Mouse (Mus musculus): ENCODE results near the gene Dlg1. TPM values are rescaled to one million over a fixed set of nuclear protein-coding genes. Genes with fewer than 3 reads are reported as not detected.
A peak's percentile ranks its signal among the peaks of the same experiment; 100 is the strongest.

Gene Dlg1
- polyA plus RNA-seq, 1 experiment from 2014 or later, result 31.3 TPM

- Histone ChIP-seq H3K27me3 (peaks cover 3% of the 10 kb centered on the region; the same call in 1 of the 2 replicates), H3K27ac (no peak overlapping the region), H3K4me2 (no peak overlapping the region), H3K4me3 (replicated peaks) (no peak overlapping the region), H3K9ac (no peak overlapping the region), H3K36me3 (peaks cover 41% of the 10 kb centered on the region), H3K4me1 (peaks cover 6% of the 10 kb centered on the region), H3K9me3 (replicated peaks) (no peaks in the 10 kb centered on the region)
- no peak for ATAC-seq (replicated peaks; ENCODE audit: low FRiP score)
- WGBS, result 87% methylated on average over 4 of the region's 4 CpGs
Observed at GRCm38 (mm10) chr16:31875391-31875790, 212.1 kb downstream of the Dlg1 start.

DNA sequence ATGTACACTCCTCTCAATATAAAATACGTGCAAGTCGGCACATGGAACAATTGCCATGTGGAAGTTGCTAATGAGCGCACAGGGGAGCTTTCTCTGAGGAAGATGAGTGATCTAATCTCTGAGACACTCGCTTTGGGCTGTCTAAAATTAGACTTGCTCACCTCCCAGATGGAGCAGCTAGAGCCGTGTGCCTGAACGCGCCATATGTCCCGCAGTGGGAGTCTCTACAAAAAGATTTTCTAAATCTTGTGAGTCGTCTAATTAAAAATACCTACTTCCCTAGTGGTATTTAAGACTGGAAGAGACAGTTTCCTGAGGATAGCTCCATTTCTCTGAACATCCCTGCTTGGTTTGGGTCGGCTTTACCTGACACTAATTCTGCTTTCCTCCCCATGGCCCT, 213.1 kb downstream of the Dlg1 start:
- no peak overlapping the region for H3K9ac ChIP-seq
- H3K27me3 ChIP-seq, result peaks cover 3% of the 10 kb centered on the region; the same call in 1 of the 2 replicates
- H3K4me2 ChIP-seq, result no peak overlapping the region
- H3K36me3 ChIP-seq, result peaks cover 31% of the 10 kb centered on the region
- H3K4me1 ChIP-seq, result peaks cover 6% of the 10 kb centered on the region
- no peak for ATAC-seq (replicated peaks; ENCODE audit: low FRiP score)
- H3K27ac ChIP-seq, result no peak overlapping the region
- H3K4me3 ChIP-seq (replicated peaks), result no peak overlapping the region
- 82% methylated on average over 10 of the region's 10 CpGs for WGBS
- H3K9me3 ChIP-seq (replicated peaks), result no peaks in the 10 kb centered on the region

GRCm38 (mm10) chr16:31878052-31878451, 214.8 kb downstream of the Dlg1 start:
- WGBS, result 40% methylated on average over 6 of the region's 6 CpGs

GRCm38 (mm10) chr16:31878573-31879257, 215.5 kb downstream of the Dlg1 start, which contains the start of gene Meltf:
Gene Meltf, plus strand, starts transcription at chr16:31878810.
- H3K9ac ChIP-seq, result no peak within 1 kb of the TSS

More at GRCm38 (mm10) chr16:31878052-31878451, 214.8 kb downstream of the Dlg1 start:
- no peak overlapping the region for H3K4me2 ChIP-seq
- H3K27me3 ChIP-seq, result peaks cover 5% of the 10 kb centered on the region; the same call in 1 of the 2 replicates
- H3K9ac ChIP-seq, result no peak overlapping the region
- no peak overlapping the region for H3K4me3 ChIP-seq (replicated peaks)
- no peaks in the 10 kb centered on the region for H3K9me3 ChIP-seq (replicated peaks)
- no peak overlapping the region for H3K27ac ChIP-seq
- peaks cover 11% of the 10 kb centered on the region for H3K4me1 ChIP-seq
- ATAC-seq (replicated peaks; ENCODE audit: low FRiP score), result no peak
- H3K36me3 ChIP-seq, result peaks cover 22% of the 10 kb centered on the region

GRCm38 (mm10) chr16:31880146-31880840, 217.1 kb downstream of the Dlg1 start:
- no peak overlapping the region for H3K4me3 ChIP-seq (replicated peaks)
- H3K27me3 ChIP-seq, result peaks cover 9% of the 10 kb centered on the region; the same call in 1 of the 2 replicates
- H3K27ac ChIP-seq, result no peak overlapping the region
- no peak overlapping the region for H3K9ac ChIP-seq
- no peaks in the 10 kb centered on the region for H3K9me3 ChIP-seq (replicated peaks)
- H3K36me3 ChIP-seq, result 0 out of 2 replicates have a peak, but pooled peaks cover under 1% of the 10 kb centered on the region
- WGBS, result 74% methylated on average over 8 of the region's 8 CpGs
- H3K4me1 ChIP-seq, result peaks cover 27% of the 10 kb centered on the region
- no peak for ATAC-seq (replicated peaks; ENCODE audit: low FRiP score)
- no peak overlapping the region for H3K4me2 ChIP-seq

More at GRCm38 (mm10) chr16:31878573-31879257, 215.5 kb downstream of the Dlg1 start, which contains the start of gene Meltf:
- Histone ChIP-seq H3K27me3 (peaks cover 5% of the 10 kb centered on the region; the same call in 1 of the 2 replicates), H3K36me3 (peaks cover 16% of the 10 kb centered on the region), H3K9me3 (replicated peaks) (no peaks in the 10 kb centered on the region), H3K27ac (no peak within 1 kb of the TSS), H3K4me3 (replicated peaks) (no peak within 1 kb of the TSS), H3K4me1 (peaks cover 17% of the 10 kb centered on the region), H3K4me2 (peak within 1 kb of the TSS; percentile 48)
- 31% methylated on average over 21 of the region's 21 CpGs for WGBS
- ATAC-seq (replicated peaks; ENCODE audit: low FRiP score), result peak; percentile 79

DNA sequence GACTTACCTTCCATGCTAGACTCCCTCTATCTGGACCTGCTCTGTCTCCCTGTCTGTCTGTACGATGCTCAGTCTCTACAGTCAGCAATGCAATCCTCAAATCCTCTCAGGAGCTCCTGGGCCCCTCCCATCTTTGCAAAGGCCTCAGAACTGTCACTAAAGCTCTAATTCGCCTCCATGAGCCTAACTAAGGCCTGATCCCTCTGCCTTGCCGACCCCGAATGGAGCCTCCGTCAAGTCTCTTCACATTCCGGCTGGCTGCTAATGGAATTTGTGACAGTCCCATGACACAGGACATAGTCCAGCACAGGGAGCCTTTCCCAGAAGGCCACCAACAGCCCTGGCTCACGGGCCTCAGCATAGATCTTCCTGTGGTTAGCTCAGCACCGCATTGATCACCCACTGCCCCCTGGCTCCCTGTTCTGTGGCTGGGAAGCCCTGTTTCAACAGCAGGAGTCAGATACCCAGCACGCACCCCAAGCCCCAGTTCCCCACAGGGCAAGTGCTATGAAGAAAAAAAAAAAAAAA, 219.2 kb downstream of the Dlg1 start:
- ATAC-seq (replicated peaks; ENCODE audit: low FRiP score), result no peak
- peaks cover 27% of the 10 kb centered on the region for H3K4me1 ChIP-seq
- H3K27ac ChIP-seq, result no peak overlapping the region
- peaks cover 9% of the 10 kb centered on the region; the same call in 1 of the 2 replicates for H3K27me3 ChIP-seq
- no peak overlapping the region for H3K9ac ChIP-seq
- 74% methylated on average over 9 of the region's 9 CpGs for WGBS
- no peak overlapping the region for H3K4me2 ChIP-seq
- H3K4me3 ChIP-seq (replicated peaks), result no peak overlapping the region
- no peaks in the 10 kb centered on the region for H3K9me3 ChIP-seq (replicated peaks)
- H3K36me3 ChIP-seq, result no peaks in the 10 kb centered on the region

DNA sequence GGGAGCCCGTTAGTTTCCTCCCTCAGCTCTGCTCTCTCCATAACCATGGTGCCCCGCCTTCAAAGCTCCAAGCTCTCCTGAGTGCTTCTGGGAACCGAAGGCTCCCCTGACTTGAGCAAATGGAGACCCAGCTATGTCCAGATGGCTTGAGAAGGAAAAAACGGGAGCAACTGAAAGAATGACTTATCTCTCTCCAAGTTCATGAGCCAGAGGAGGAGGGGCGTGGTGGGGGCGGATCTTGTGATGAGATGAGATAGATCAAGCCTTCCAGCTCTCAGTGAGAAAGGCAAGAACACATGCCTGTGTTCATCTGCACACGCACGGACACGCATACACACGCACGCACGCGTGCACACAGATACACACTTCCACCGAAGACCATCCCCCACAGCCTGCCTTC, 220.1 kb downstream of the Dlg1 start:
- Histone ChIP-seq H3K9ac (no peak overlapping the region), H3K9me3 (replicated peaks) (no peaks in the 10 kb centered on the region), H3K4me1 (peaks cover 27% of the 10 kb centered on the region), H3K27me3 (peaks cover 9% of the 10 kb centered on the region; the same call in 1 of the 2 replicates), H3K36me3 (no peaks in the 10 kb centered on the region), H3K4me3 (replicated peaks) (no peak overlapping the region), H3K27ac (no peak overlapping the region), H3K4me2 (peak overlapping the region; percentile 51)
- no peak for ATAC-seq (replicated peaks; ENCODE audit: low FRiP score)
- 64% methylated on average over 14 of the region's 14 CpGs for WGBS

- H3K4me3 ChIP-seq (replicated peaks), result no peak overlapping the region; the same call in 1 of the 2 replicates
- no peaks in the 10 kb centered on the region for H3K36me3 ChIP-seq
- WGBS, result 15% methylated on average over 6 of the region's 6 CpGs
- H3K27me3 ChIP-seq, result peaks cover 9% of the 10 kb centered on the region; the same call in 1 of the 2 replicates
- ATAC-seq (replicated peaks; ENCODE audit: low FRiP score), result peak; percentile 54
- H3K4me2 ChIP-seq, result peak overlapping the region; percentile 51
- no peak overlapping the region for H3K27ac ChIP-seq
- no peaks in the 10 kb centered on the region for H3K9me3 ChIP-seq (replicated peaks)
- H3K4me1 ChIP-seq, result peaks cover 22% of the 10 kb centered on the region
- H3K9ac ChIP-seq, result no peak overlapping the region
Observed at GRCm38 (mm10) chr16:31883902-31884301, 220.7 kb downstream of the Dlg1 start.

DNA sequence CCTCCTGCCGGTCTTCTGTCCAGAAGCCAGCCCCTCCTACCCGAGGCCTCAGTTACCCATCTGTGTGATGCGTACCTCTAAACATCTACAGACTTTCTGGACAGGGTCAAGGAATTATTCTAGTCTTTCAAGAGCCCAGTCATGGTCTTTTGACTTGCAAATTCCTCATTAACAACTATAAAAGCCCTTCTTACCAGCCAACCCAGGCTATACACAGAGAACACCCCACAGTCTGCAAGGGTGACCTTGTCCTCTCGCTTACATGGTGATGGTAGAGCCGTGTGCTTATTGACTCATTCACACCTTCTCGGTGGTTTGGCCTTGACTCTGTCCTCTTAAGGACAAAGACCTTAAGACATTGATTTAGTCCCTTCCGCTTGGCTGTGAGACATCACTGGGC, 227.7 kb downstream of the Dlg1 start:
- 78% methylated on average over 7 of the region's 7 CpGs for WGBS

DNA sequence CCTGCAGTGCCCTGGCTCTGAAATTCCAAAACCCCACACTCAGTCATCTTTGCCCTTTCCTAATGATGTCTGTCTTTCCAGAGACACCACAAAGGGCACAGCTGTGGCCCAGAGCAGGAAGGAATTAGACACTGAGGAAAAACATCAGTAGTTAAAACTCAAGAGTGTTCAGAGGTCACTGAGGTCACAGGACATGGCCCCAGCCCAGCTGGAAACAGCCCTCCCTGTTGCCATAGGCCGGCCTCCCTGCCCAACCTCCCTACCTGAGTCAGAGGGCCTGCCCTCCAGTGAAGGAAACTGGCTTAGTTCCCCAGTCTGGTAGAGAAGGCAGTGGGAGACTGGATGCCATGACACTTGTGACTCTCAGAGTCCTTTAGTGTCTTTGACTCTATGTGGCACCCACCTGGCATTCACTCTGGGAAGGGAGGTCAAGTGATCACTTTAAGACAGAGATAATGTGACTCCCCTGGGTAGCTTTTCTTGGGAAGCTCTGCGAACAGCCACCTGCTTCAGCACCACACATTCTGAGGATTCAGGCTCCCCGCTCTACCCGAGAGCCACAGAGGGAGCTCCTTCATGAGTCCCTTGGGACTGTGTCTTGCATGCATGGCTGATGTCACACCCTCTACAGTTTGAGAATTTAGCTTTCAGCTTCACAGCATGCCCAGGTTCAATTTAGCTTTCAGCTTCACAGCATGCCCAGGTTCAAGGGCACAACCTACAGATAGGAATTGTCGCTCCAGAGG, 230.3 kb downstream of the Dlg1 start:
- H3K4me2 ChIP-seq, result no peak overlapping the region
- H3K4me3 ChIP-seq (replicated peaks), result no peak overlapping the region
- ATAC-seq (replicated peaks; ENCODE audit: low FRiP score), result no peak
- no peaks in the 10 kb centered on the region for H3K36me3 ChIP-seq
- no peaks in the 10 kb centered on the region for H3K27me3 ChIP-seq
- H3K9ac ChIP-seq, result no peak overlapping the region
- no peaks in the 10 kb centered on the region for H3K9me3 ChIP-seq (replicated peaks)
- H3K4me1 ChIP-seq, result peaks cover 14% of the 10 kb centered on the region
- 61% methylated on average over 5 of the region's 5 CpGs for WGBS
- no peak overlapping the region for H3K27ac ChIP-seq

More for the DNA sequence above, 227.7 kb downstream of the Dlg1 start:
- Histone ChIP-seq H3K4me2 (no peak overlapping the region), H3K9ac (no peak overlapping the region), H3K27ac (no peak overlapping the region), H3K4me1 (no peaks in the 10 kb centered on the region), H3K36me3 (no peaks in the 10 kb centered on the region), H3K27me3 (no peaks in the 10 kb centered on the region), H3K4me3 (replicated peaks) (no peak overlapping the region), H3K9me3 (replicated peaks) (no peaks in the 10 kb centered on the region)
- ATAC-seq (replicated peaks; ENCODE audit: low FRiP score), result no peak

DNA sequence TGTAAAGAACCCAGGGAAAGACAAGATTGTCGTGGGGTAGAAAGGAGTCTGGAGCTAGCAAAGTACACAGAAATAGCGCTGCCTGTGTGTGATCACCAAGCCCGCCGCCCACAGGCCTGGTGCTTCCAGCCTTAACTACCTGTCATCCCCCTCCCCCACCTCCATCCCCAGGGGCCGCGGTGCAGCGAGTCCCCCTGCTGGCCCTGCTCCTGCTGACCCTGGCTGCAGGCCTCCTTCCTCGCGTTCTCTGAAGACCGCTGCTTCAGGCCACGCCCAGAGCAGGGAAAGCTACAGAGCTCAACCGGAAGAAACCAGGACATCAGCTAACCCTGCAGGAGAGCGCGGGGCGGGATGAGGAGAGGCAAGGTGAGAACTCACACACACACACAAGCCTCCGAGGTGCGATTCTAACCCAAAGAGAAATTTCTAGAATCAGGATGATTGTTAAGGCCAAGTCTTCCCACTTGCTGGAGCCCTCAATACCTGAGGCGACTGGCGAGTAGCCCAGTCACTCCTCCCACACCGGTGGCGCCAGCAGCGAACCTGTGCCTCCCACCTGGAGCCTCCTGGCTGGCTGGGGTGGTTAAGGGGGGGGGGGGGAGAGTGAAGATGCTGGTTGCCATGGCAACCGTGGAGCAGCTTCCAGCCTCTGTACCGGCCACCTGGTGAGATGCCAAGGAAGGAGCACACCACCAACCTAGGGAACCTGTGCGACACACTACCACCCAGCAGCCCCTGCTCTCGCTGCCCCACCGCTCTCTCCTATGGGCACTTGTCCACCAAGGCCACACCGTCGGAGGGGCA, 233.9 kb downstream of the Dlg1 start:
- no peak overlapping the region for H3K27ac ChIP-seq
- peak overlapping the region; percentile 31 for H3K4me3 ChIP-seq (replicated peaks)
- WGBS, result 9% methylated on average over 29 of the region's 29 CpGs
- H3K9me3 ChIP-seq (replicated peaks), result no peaks in the 10 kb centered on the region
- H3K9ac ChIP-seq, result 0 out of 2 replicates have a peak overlapping the region, but pooled peaks have one; percentile 17
- ATAC-seq (replicated peaks; ENCODE audit: low FRiP score), result peak; percentile 81
- no peaks in the 10 kb centered on the region for H3K36me3 ChIP-seq
- no peaks in the 10 kb centered on the region for H3K27me3 ChIP-seq
- H3K4me2 ChIP-seq, result peak overlapping the region; percentile 59
- H3K4me1 ChIP-seq, result peaks cover 14% of the 10 kb centered on the region
